Mouse (Mus musculus): ENCODE measurements at regions not wholly inside any gene's neighbourhood (a gene's known extent, or its start where the extent isn't known, plus 50 kb on each side); places are given as distances from the start of the nearest gene placed in this dataset.

GRCm38 (mm10) chr19:21127079-21127745 lies 144.9 kb upstream of the Zfand5 start:
- TF ChIP-seq CTCF (IDR thresholded peaks at IDR 0.05; ENCODE audit: insufficient read depth, low read depth, low read length) (no peak), POLR2A (IDR thresholded peaks at IDR 0.05; ENCODE audit: insufficient read depth, low read depth, low read length) (no peak)
